Mouse (Mus musculus): ENCODE measurements at regions not wholly inside any gene's neighbourhood (a gene's known extent, or its start where the extent isn't known, plus 50 kb on each side); places are given as distances from the start of the nearest gene placed in this dataset.

DNA sequence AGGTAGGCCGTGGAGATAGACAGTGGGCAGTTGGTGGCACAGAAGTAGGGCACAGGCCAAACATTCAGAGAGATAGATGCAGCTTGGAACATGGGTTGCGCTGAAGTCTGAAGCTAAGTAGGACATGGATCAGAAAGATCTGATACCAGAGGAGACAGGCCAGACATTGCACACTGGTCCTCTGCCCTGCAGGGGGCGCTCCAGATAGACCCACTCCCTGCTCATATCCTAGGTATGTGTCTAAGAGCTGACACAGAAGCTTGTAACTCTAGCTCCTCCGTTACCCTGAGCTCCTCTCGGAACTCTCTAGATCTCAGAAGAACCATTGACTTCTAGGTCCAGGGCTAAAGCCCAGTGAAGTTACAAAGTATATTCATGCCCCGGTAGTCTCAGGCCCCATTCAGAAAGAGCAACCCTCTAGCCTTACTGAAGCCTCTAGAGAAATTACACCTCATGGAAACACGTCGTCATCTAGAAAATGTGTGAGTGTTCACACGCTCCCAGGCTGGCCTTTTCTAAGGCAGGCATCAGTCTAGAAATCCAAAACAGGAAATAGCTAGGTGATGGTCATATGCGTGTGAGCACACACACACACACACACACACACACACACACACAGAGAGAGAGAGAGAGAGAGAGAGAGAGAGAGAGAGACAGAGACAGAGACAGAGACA is 87.8 kb upstream of the Tank start:
- no peak for TF ChIP-seq POLR2A (IDR thresholded peaks at IDR 0.05; ENCODE audit: extremely low read depth, insufficient read depth, low read length)
- peak; percentile 31; the same call in 1 of the 2 replicates for TF ChIP-seq CTCF (IDR thresholded peaks at IDR 0.05; ENCODE audit: low read depth, low read length)
- no peak for DNase-seq (ENCODE audit: extremely low read depth, low read depth, low spot score)
- WGBS = 84% methylated on average over 10 of the region's 10 CpGs

DNA sequence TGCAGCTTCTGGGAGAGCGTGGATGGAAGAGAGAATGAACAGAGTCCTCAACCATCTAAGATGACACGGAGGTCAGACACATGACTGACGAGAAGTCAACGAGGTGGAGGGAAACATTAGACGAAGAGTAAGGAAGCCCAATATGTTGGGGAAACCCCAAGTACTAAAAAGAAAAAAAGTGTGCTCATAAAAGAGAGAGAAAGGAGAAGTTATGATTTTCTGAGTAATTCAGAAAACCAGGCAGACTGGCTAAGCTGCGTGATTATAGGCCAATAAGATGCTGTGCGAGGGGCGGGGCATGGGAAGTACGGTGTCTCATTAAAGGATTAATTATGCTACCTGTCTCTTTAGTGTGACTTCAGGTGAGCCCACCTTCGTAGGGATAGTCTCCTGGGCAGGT is 88.6 kb upstream of the Tank start:
- Histone ChIP-seq H3K27me3 (ENCODE audit: control insufficient read depth, insufficient read depth, low read length) (no peaks in the 10 kb centered on the region), H3K4me3 (ENCODE audit: insufficient read depth, low read depth, low read length) (no peak overlapping the region), H3K27ac (replicated peaks; ENCODE audit: insufficient read depth, low read depth, low read length) (no peak overlapping the region), H3K36me3 (ENCODE audit: control insufficient read depth, insufficient read depth, low read length) (no peaks in the 10 kb centered on the region), H3K4me1 (ENCODE audit: control insufficient read depth, insufficient read depth, low read length) (no peaks in the 10 kb centered on the region), H3K79me2 (ENCODE audit: control insufficient read depth, insufficient read depth, low read length) (no peaks in the 10 kb centered on the region), H3K9ac (ENCODE audit: low read depth, low read length) (no peak overlapping the region)
- WGBS = 92% methylated on average over 10 of the region's 10 CpGs
- no peak for DNase-seq (ENCODE audit: extremely low read depth, low read depth, low spot score)
- no peak for TF ChIP-seq CTCF (IDR thresholded peaks at IDR 0.05; ENCODE audit: low read depth, low read length)
- no peak for TF ChIP-seq POLR2A (IDR thresholded peaks at IDR 0.05; ENCODE audit: extremely low read depth, insufficient read depth, low read length)

More for the DNA sequence above, 87.8 kb upstream of the Tank start:
- no peak overlapping the region for H3K9ac ChIP-seq (ENCODE audit: low read depth, low read length)
- no peak overlapping the region for H3K27ac ChIP-seq (replicated peaks; ENCODE audit: insufficient read depth, low read depth, low read length)
- no peak overlapping the region for H3K4me3 ChIP-seq (ENCODE audit: insufficient read depth, low read depth, low read length)
- H3K27me3 ChIP-seq (ENCODE audit: control insufficient read depth, insufficient read depth, low read length) = no peaks in the 10 kb centered on the region
- H3K36me3 ChIP-seq (ENCODE audit: control insufficient read depth, insufficient read depth, low read length) = no peaks in the 10 kb centered on the region
- H3K4me1 ChIP-seq (ENCODE audit: control insufficient read depth, insufficient read depth, low read length) = no peaks in the 10 kb centered on the region
- no peaks in the 10 kb centered on the region for H3K79me2 ChIP-seq (ENCODE audit: control insufficient read depth, insufficient read depth, low read length)

DNA sequence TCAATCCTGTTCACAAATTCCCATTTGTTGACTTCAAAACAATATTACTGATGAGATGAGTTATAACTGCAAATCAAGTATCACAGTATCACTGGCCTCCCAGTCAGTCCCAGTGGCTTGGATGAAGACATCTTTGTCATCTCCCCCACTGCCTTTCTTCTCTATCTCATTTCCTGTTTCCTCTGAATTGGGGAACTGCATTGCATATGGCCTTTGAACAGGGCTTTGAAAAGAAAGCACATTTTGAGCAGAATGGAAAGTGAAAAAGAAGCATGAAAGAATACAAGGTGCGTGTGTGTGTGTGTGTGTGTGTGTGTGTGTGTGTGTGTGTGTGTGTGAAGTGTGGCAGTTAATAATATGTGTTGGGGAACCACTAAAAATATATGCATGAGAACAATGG is 94.6 kb upstream of the Tank start:
- no peak for TF ChIP-seq CTCF (IDR thresholded peaks at IDR 0.05; ENCODE audit: low read depth, low read length)
- TF ChIP-seq POLR2A (IDR thresholded peaks at IDR 0.05; ENCODE audit: extremely low read depth, insufficient read depth, low read length) = no peak
- H3K4me3 ChIP-seq (ENCODE audit: insufficient read depth, low read depth, low read length) = no peak overlapping the region
- WGBS = 92% methylated on average over 1 of the region's 1 CpGs
- H3K36me3 ChIP-seq (ENCODE audit: control insufficient read depth, insufficient read depth, low read length) = no peaks in the 10 kb centered on the region
- H3K27me3 ChIP-seq (ENCODE audit: control insufficient read depth, insufficient read depth, low read length) = no peaks in the 10 kb centered on the region
- DNase-seq (ENCODE audit: extremely low read depth, low read depth, low spot score) = no peak
- H3K27ac ChIP-seq (replicated peaks; ENCODE audit: insufficient read depth, low read depth, low read length) = no peak overlapping the region
- no peaks in the 10 kb centered on the region for H3K79me2 ChIP-seq (ENCODE audit: control insufficient read depth, insufficient read depth, low read length)
- no peaks in the 10 kb centered on the region for H3K4me1 ChIP-seq (ENCODE audit: control insufficient read depth, insufficient read depth, low read length)
- no peak overlapping the region for H3K9ac ChIP-seq (ENCODE audit: low read depth, low read length)

DNA sequence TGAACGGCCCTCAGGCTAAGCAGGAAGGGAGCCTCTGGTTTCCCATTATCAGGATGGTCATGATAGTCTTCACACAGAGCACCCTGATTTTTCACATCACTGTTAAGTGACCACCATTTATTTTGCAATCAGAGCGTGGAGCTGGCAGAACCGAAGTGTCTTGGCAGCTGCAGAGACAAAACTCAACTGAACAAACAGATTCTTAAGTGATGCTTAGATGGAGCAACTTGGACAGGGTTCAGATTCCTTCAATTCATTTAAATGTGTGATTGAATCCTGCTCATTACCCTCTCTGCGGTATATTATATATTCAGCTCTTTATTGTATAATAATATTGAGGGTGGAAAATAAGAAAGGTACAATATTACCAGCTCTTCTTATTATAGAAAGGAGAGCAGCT is 101.7 kb upstream of the Tank start:
- no peak overlapping the region for H3K27ac ChIP-seq (replicated peaks; ENCODE audit: insufficient read depth, low read depth, low read length)
- no peaks in the 10 kb centered on the region for H3K36me3 ChIP-seq (ENCODE audit: control insufficient read depth, insufficient read depth, low read length)
- H3K79me2 ChIP-seq (ENCODE audit: control insufficient read depth, insufficient read depth, low read length) = no peaks in the 10 kb centered on the region
- no peak for TF ChIP-seq CTCF (IDR thresholded peaks at IDR 0.05; ENCODE audit: low read depth, low read length)
- no peak for TF ChIP-seq POLR2A (IDR thresholded peaks at IDR 0.05; ENCODE audit: extremely low read depth, insufficient read depth, low read length)
- no peak overlapping the region for H3K9ac ChIP-seq (ENCODE audit: low read depth, low read length)
- no peak overlapping the region for H3K4me3 ChIP-seq (ENCODE audit: insufficient read depth, low read depth, low read length)
- H3K4me1 ChIP-seq (ENCODE audit: control insufficient read depth, insufficient read depth, low read length) = no peaks in the 10 kb centered on the region
- 67% methylated on average over 4 of the region's 4 CpGs for WGBS
- H3K27me3 ChIP-seq (ENCODE audit: control insufficient read depth, insufficient read depth, low read length) = no peaks in the 10 kb centered on the region; the same call in 1 of the 2 replicates
- DNase-seq (ENCODE audit: extremely low read depth, low read depth, low spot score) = no peak

DNA sequence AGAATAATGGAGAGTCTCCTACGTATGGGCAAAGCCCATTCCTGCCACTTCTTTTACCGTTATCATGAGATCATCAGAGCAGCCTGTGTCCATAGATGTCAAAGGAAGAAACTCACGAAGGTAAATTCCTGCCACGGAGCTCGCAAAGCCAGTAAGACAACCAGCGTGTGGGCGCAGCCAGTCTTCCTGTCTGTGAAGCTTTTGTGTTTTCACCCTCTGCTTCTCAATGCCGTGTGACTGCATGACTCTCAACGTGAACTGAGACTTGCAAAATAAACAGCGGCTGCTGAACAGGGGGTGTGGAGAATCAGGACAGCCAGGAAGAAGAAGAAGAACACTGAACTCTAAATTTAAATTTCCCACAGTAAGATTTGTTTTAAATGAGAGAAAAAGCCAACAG is 103.8 kb upstream of the Tank start:
- Histone ChIP-seq H3K4me3 (ENCODE audit: insufficient read depth, low read depth, low read length) (no peak overlapping the region), H3K9ac (ENCODE audit: low read depth, low read length) (no peak overlapping the region), H3K4me1 (ENCODE audit: control insufficient read depth, insufficient read depth, low read length) (no peaks in the 10 kb centered on the region), H3K27ac (replicated peaks; ENCODE audit: insufficient read depth, low read depth, low read length) (no peak overlapping the region), H3K36me3 (ENCODE audit: control insufficient read depth, insufficient read depth, low read length) (no peaks in the 10 kb centered on the region), H3K27me3 (ENCODE audit: control insufficient read depth, insufficient read depth, low read length) (no peaks in the 10 kb centered on the region; the same call in 1 of the 2 replicates), H3K79me2 (ENCODE audit: control insufficient read depth, insufficient read depth, low read length) (no peaks in the 10 kb centered on the region)
- TF ChIP-seq POLR2A (IDR thresholded peaks at IDR 0.05; ENCODE audit: extremely low read depth, insufficient read depth, low read length) = no peak
- no peak for TF ChIP-seq CTCF (IDR thresholded peaks at IDR 0.05; ENCODE audit: low read depth, low read length)
- DNase-seq (ENCODE audit: extremely low read depth, low read depth, low spot score) = no peak
- WGBS = 66% methylated on average over 10 of the region's 10 CpGs

DNA sequence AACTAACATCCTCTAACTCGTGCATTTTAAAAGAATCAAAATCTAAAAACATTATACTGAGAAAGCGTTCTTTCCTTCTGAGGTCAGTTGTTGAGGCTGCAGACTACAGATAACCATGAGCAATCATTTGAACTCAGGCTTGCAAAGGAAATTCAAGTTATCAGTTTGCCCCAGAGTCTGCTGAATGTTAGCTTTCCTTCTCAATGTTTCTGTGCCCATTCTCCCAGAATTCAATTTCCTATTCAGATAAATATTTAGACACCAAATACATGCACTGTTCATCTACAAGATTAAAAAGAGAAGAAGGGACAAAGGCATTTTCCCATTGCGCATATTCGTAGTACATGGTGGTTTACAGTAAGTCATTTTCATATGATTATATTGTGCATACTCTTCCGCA is 107.9 kb upstream of the Tank start:
- Histone ChIP-seq H3K4me1 (ENCODE audit: control insufficient read depth, insufficient read depth, low read length) (no peaks in the 10 kb centered on the region), H3K36me3 (ENCODE audit: control insufficient read depth, insufficient read depth, low read length) (no peaks in the 10 kb centered on the region), H3K9ac (ENCODE audit: low read depth, low read length) (no peak overlapping the region), H3K27me3 (ENCODE audit: control insufficient read depth, insufficient read depth, low read length) (no peaks in the 10 kb centered on the region; the same call in 1 of the 2 replicates), H3K4me3 (ENCODE audit: insufficient read depth, low read depth, low read length) (no peak overlapping the region), H3K27ac (replicated peaks; ENCODE audit: insufficient read depth, low read depth, low read length) (no peak overlapping the region), H3K79me2 (ENCODE audit: control insufficient read depth, insufficient read depth, low read length) (no peaks in the 10 kb centered on the region)
- 77% methylated on average over 5 of the region's 5 CpGs for WGBS
- TF ChIP-seq CTCF (IDR thresholded peaks at IDR 0.05; ENCODE audit: low read depth, low read length) (no peak), POLR2A (IDR thresholded peaks at IDR 0.05; ENCODE audit: extremely low read depth, insufficient read depth, low read length) (no peak)
- DNase-seq (ENCODE audit: extremely low read depth, low read depth, low spot score) = no peak
